ENCODE assay signal across 18 mouse cellular contexts in the genomic region with DNA sequence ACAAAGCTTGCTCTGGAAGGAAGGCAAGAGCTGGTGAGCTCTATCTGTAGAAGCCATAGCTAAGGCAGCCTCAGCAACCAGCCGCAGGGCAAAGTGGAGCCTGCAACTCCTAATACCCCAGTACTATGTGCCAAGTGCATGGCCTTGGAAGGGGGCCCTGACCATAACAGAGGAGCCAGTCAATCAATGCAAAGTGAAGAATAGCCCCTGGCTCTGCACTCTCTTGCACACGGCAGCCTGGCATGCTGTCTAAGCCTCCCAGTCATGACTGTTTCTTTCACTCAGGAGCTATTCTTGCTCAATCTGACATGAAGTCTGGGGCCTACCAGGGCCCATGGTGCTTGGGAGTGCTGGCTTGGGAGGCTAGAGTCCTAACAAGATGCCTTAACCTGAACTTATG. TPM values are rescaled to one million over a fixed set of nuclear protein-coding genes. Genes with fewer than 3 reads are reported as not detected.
DNase-seq lines count a peak whose midpoint lies in the region; ATAC-seq and TF ChIP-seq lines count a peak whose summit lies in the region.
"Had no signal": no experiment of that assay in that cellular context is flagged by ENCODE, and none has a peak within 500 bp of the region (broad histone marks: within the 10 kb centered on the region; RNA-seq: fewer than 3 reads in every experiment).

No protein-coding gene starts in this region.

- TF ChIP-seq EP300 in heart, adult 2 months (IDR thresholded peaks at IDR 0.05; ENCODE audit: insufficient read depth, low read depth, low read length), result no peak

- H3K79me2 ChIP-seq in heart, adult 2 months (replicated peaks; ENCODE audit: control insufficient read depth, insufficient read depth, low read length), result no peaks in the 10 kb centered on the region

- H3K4me1 ChIP-seq in heart, embryonic 11.5 days (ENCODE audit: control insufficient read depth, insufficient read depth, low read length), result peaks cover 26% of the 10 kb centered on the region
- H3K4me1 ChIP-seq in heart, adult 2 months (ENCODE audit: control insufficient read depth, insufficient read depth, low read length), result no peaks in the 10 kb centered on the region
- H3K4me1 ChIP-seq in hindbrain, embryonic 15.5 days (replicated peaks), result peaks cover 29% of the 10 kb centered on the region; the same call in 1 of the 2 replicates
- peaks cover 36% of the 10 kb centered on the region for H3K4me1 ChIP-seq in hindbrain, embryonic 13.5 days (replicated peaks)
- H3K4me1 ChIP-seq in midbrain, postnatal 0 days (ENCODE audit: insufficient read depth, low read length), result no peaks in the 10 kb centered on the region
- peaks cover 11% of the 10 kb centered on the region for H3K4me1 ChIP-seq in midbrain, embryonic 15.5 days
- H3K4me1 ChIP-seq: embryonic facial prominence, embryonic 12.5 days; liver, embryonic 15.5 days had no signal

- peak overlapping the region; percentile 42 for H3K4me2 ChIP-seq in heart, embryonic 11.5 days
- no peak overlapping the region for H3K4me2 ChIP-seq in hindbrain, embryonic 15.5 days
- H3K4me2 ChIP-seq in hindbrain, embryonic 13.5 days, result no peak overlapping the region
- H3K4me2 ChIP-seq in midbrain, postnatal 0 days (ENCODE audit: low read depth, low read length, poor library complexity, severe bottlenecking), result no peak overlapping the region
- no peak overlapping the region for H3K4me2 ChIP-seq in midbrain, embryonic 15.5 days
- H3K4me2 ChIP-seq: embryonic facial prominence, embryonic 12.5 days; liver, embryonic 15.5 days had no signal

- H3K4me3 ChIP-seq in heart, embryonic 11.5 days (ENCODE audit: low read depth, low read length), result no peak overlapping the region
- H3K4me3 ChIP-seq in heart, adult 2 months, result no peak overlapping the region
- no peak overlapping the region for H3K4me3 ChIP-seq in hindbrain, embryonic 15.5 days
- H3K4me3 ChIP-seq in hindbrain, embryonic 13.5 days, result no peak overlapping the region
- no peak overlapping the region for H3K4me3 ChIP-seq in midbrain, postnatal 0 days (ENCODE audit: low read depth, low read length)
- H3K4me3 ChIP-seq in midbrain, embryonic 15.5 days, result no peak overlapping the region
- no peak overlapping the region for H3K4me3 ChIP-seq in gastrocnemius, adult 2 months
- H3K4me3 ChIP-seq: embryonic facial prominence, embryonic 12.5 days; liver, embryonic 15.5 days had no signal

- H3K36me3 ChIP-seq in heart, embryonic 11.5 days (ENCODE audit: control insufficient read depth, insufficient read depth, low read length), result no peaks in the 10 kb centered on the region
- H3K36me3 ChIP-seq in heart, adult 2 months (ENCODE audit: control insufficient read depth, insufficient read depth, low read length), result no peaks in the 10 kb centered on the region
- peaks cover 14% of the 10 kb centered on the region for H3K36me3 ChIP-seq in hindbrain, embryonic 15.5 days
- peaks cover 38% of the 10 kb centered on the region for H3K36me3 ChIP-seq in hindbrain, embryonic 13.5 days
- peaks cover 38% of the 10 kb centered on the region for H3K36me3 ChIP-seq in midbrain, postnatal 0 days (ENCODE audit: insufficient read depth, low read length)
- peaks cover 13% of the 10 kb centered on the region for H3K36me3 ChIP-seq in midbrain, embryonic 15.5 days (replicated peaks)
- H3K36me3 ChIP-seq: liver, embryonic 15.5 days had no signal

- no peak for TF ChIP-seq CTCF in heart, adult 2 months (IDR thresholded peaks at IDR 0.05)
- TF ChIP-seq CTCF in midbrain, postnatal 0 days (IDR thresholded peaks at IDR 0.05), result no peak
- TF ChIP-seq CTCF in gastrocnemius, adult 2 months (IDR thresholded peaks at IDR 0.05), result no peak

- H3K27me3 ChIP-seq in heart, embryonic 11.5 days (ENCODE audit: control insufficient read depth, insufficient read depth, low read length), result peaks cover 74% of the 10 kb centered on the region
- H3K27me3 ChIP-seq in heart, adult 2 months (ENCODE audit: control insufficient read depth, insufficient read depth, low read length), result no peaks in the 10 kb centered on the region
- no peaks in the 10 kb centered on the region for H3K27me3 ChIP-seq in hindbrain, embryonic 15.5 days
- no peaks in the 10 kb centered on the region for H3K27me3 ChIP-seq in hindbrain, embryonic 13.5 days
- no peaks in the 10 kb centered on the region for H3K27me3 ChIP-seq in midbrain, postnatal 0 days (ENCODE audit: insufficient read depth, low read length)
- no peaks in the 10 kb centered on the region for H3K27me3 ChIP-seq in midbrain, embryonic 15.5 days (replicated peaks)
- H3K27me3 ChIP-seq: embryonic facial prominence, embryonic 12.5 days; liver, embryonic 15.5 days had no signal

- no peaks in the 10 kb centered on the region for H3K9me3 ChIP-seq in heart, embryonic 11.5 days (replicated peaks; ENCODE audit: control insufficient read depth, low read length)
- H3K9me3 ChIP-seq in hindbrain, embryonic 15.5 days, result no peaks in the 10 kb centered on the region
- H3K9me3 ChIP-seq in hindbrain, embryonic 13.5 days, result no peaks in the 10 kb centered on the region
- no peaks in the 10 kb centered on the region for H3K9me3 ChIP-seq in midbrain, postnatal 0 days (ENCODE audit: low read length)
- no peaks in the 10 kb centered on the region for H3K9me3 ChIP-seq in midbrain, embryonic 15.5 days
- H3K9me3 ChIP-seq: embryonic facial prominence, embryonic 12.5 days; liver, embryonic 15.5 days had no signal

- ATAC-seq in heart, embryonic 11.5 days (replicated peaks; ENCODE audit: insufficient number of reproducible peaks, low FRiP score, low TSS enrichment), result no peak
- ATAC-seq in hindbrain, embryonic 15.5 days (ENCODE audit: low FRiP score, low read depth), result peak; percentile 77
- ATAC-seq in hindbrain, embryonic 13.5 days (ENCODE audit: low FRiP score), result no peak
- ATAC-seq in midbrain, postnatal 0 days (ENCODE audit: low FRiP score), result peak; percentile 58; the same call in 1 of the 2 replicates
- no peak for ATAC-seq in midbrain, embryonic 15.5 days (replicated peaks)
- ATAC-seq: inflammation-experienced regulatory T-cells, adult 6 months had no signal

- intact Hi-C loops in heart, adult 2 months (cut with DNase I), result no loop called here
- intact Hi-C loops in gastrocnemius, adult 2 months (cut with DNase I), result no loop called here

- no peak for TF ChIP-seq POLR2A in heart, adult 2 months (IDR thresholded peaks at IDR 0.05; ENCODE audit: insufficient read depth, low read depth, low read length)

- WGBS in heart, embryonic 11.5 days (ENCODE audit: insufficient replicate concordance), result 59% methylated on average over 2 of the region's 2 CpGs
- 80% methylated on average over 2 of the region's 2 CpGs for WGBS in heart, adult 2 months
- WGBS in hindbrain, embryonic 15.5 days, result 61% methylated on average over 2 of the region's 2 CpGs
- 66% methylated on average over 2 of the region's 2 CpGs for WGBS in hindbrain, embryonic 13.5 days
- WGBS in midbrain, postnatal 0 days, result 70% methylated on average over 2 of the region's 2 CpGs
- WGBS in midbrain, embryonic 15.5 days, result 65% methylated on average over 2 of the region's 2 CpGs

- H3K9ac ChIP-seq in heart, embryonic 11.5 days (ENCODE audit: low read depth, low read length), result 0 out of 2 replicates have a peak overlapping the region, but pooled peaks have one; percentile 16
- H3K9ac ChIP-seq in heart, adult 2 months (ENCODE audit: low read depth, low read length), result no peak overlapping the region
- no peak overlapping the region for H3K9ac ChIP-seq in hindbrain, embryonic 15.5 days
- H3K9ac ChIP-seq in hindbrain, embryonic 13.5 days, result no peak overlapping the region
- H3K9ac ChIP-seq in midbrain, postnatal 0 days (replicated peaks; ENCODE audit: low read length, poor library complexity, severe bottlenecking), result no peak overlapping the region
- H3K9ac ChIP-seq in midbrain, embryonic 15.5 days, result no peak overlapping the region
- H3K9ac ChIP-seq: embryonic facial prominence, embryonic 12.5 days; liver, embryonic 15.5 days had no signal

- 0 out of 2 replicates have a peak overlapping the region, but pooled peaks have one; percentile 15 for H3K27ac ChIP-seq in heart, embryonic 11.5 days (ENCODE audit: low read depth, low read length)
- H3K27ac ChIP-seq in heart, adult 2 months, result no peak overlapping the region
- no peak overlapping the region for H3K27ac ChIP-seq in hindbrain, embryonic 15.5 days (replicated peaks)
- H3K27ac ChIP-seq in hindbrain, embryonic 13.5 days, result no peak overlapping the region
- H3K27ac ChIP-seq in midbrain, postnatal 0 days (ENCODE audit: low read depth, low read length), result no peak overlapping the region; the same call in 1 of the 2 replicates
- H3K27ac ChIP-seq in midbrain, embryonic 15.5 days, result no peak overlapping the region
- no peak overlapping the region for H3K27ac ChIP-seq in gastrocnemius, adult 2 months
- H3K27ac ChIP-seq: embryonic facial prominence, embryonic 12.5 days; liver, embryonic 15.5 days had no signal

- DNase-seq in heart, adult 2 months, result no peak
- peak; percentile 69 for DNase-seq in midbrain, postnatal 0 days (ENCODE audit: low spot score)
- no peak for DNase-seq in gastrocnemius, adult 2 months
- DNase-seq: cerebellum, adult 18-20 months; kidney, adult 8-10 months; layer of hippocampus, adult 9-11 months; lung, postnatal 10 days; retina, postnatal 1 day; right cerebral cortex, postnatal 4 days; thymus, postnatal 14 days had no signal

RNA-seq across cellular contexts. Expression of gene Ccdc92, which starts 21.6 kb away (rescaled TPM):
- polyA plus RNA-seq in heart, embryonic 11.5 days (2014; fragmentation: Nextera tagmentation; extraction: Ambion mirVana), result 5.3 and 5.8 TPM in 2 replicates
- 1 to 10 TPM in 1 of 2 experiments, under 1 TPM in 1; 0.99 to 1.8 TPM for total RNA-seq in heart, adult 2 months (2021)
- polyA plus RNA-seq in heart, adult 2 months (2012; rRNA removed), result 1.5 and 2.4 TPM in 2 replicates
- polyA plus RNA-seq in hindbrain, embryonic 15.5 days (2015; fragmentation: Nextera tagmentation; extraction: Ambion mirVana), result 46.9 and 51.8 TPM in 2 replicates
- polyA plus RNA-seq in hindbrain, embryonic 13.5 days (2015; fragmentation: Nextera tagmentation; extraction: Ambion mirVana), result 32.8 and 33.5 TPM in 2 replicates
- 37.1 and 39.9 TPM in 2 replicates for total RNA-seq in midbrain, postnatal 0 days (2014; rRNA removed)
- 50.4 and 57.8 TPM in 2 replicates for polyA plus RNA-seq in midbrain, postnatal 0 days (2015; fragmentation: Nextera tagmentation; extraction: Ambion mirVana)
- polyA plus RNA-seq in midbrain, embryonic 15.5 days (2015; fragmentation: Nextera tagmentation; extraction: Ambion mirVana), result 43.6 TPM in 2 replicates
- total RNA-seq in gastrocnemius, adult 2 months (2021), result under 1 TPM; 0.45 to 0.64 TPM
- total RNA-seq: common myeloid progenitor, adult 5-6 weeks had no signal

RNA-seq across cellular contexts. Expression of gene Zfp664, which starts 21.8 kb away (rescaled TPM):
- 54.9 and 63.8 TPM in 2 replicates for polyA plus RNA-seq in heart, embryonic 11.5 days (2014; fragmentation: Nextera tagmentation; extraction: Ambion mirVana)
- total RNA-seq in heart, adult 2 months (2021), result 10 to 100 TPM; 37.4 to 38.6 TPM
- 12.6 and 21.8 TPM in 2 replicates for polyA plus RNA-seq in heart, adult 2 months (2012; rRNA removed)
- polyA plus RNA-seq in hindbrain, embryonic 15.5 days (2015; fragmentation: Nextera tagmentation; extraction: Ambion mirVana), result 103 and 108 TPM in 2 replicates
- 134 and 137 TPM in 2 replicates for polyA plus RNA-seq in hindbrain, embryonic 13.5 days (2015; fragmentation: Nextera tagmentation; extraction: Ambion mirVana)
- total RNA-seq in midbrain, postnatal 0 days (2014; rRNA removed), result 29.2 and 44.4 TPM in 2 replicates
- 50.0 and 50.2 TPM in 2 replicates for polyA plus RNA-seq in midbrain, postnatal 0 days (2015; fragmentation: Nextera tagmentation; extraction: Ambion mirVana)
- polyA plus RNA-seq in midbrain, embryonic 15.5 days (2015; fragmentation: Nextera tagmentation; extraction: Ambion mirVana), result 117 and 126 TPM in 2 replicates
- 10 to 100 TPM; 17.0 to 21.8 TPM for total RNA-seq in gastrocnemius, adult 2 months (2021)

Comparison
In these comparisons a context has a peak if more than half of its experiments do, and no peak if none do; other contexts are left out.
1. ATAC-seq: peak in hindbrain, embryonic 15.5 days (single experiment) and midbrain, postnatal 0 days (single experiment); none in heart, embryonic 11.5 days (single experiment), hindbrain, embryonic 13.5 days (single experiment) and midbrain, embryonic 15.5 days (single experiment).